ENCODE assay signal across 28 mouse cellular contexts in the genomic region with DNA sequence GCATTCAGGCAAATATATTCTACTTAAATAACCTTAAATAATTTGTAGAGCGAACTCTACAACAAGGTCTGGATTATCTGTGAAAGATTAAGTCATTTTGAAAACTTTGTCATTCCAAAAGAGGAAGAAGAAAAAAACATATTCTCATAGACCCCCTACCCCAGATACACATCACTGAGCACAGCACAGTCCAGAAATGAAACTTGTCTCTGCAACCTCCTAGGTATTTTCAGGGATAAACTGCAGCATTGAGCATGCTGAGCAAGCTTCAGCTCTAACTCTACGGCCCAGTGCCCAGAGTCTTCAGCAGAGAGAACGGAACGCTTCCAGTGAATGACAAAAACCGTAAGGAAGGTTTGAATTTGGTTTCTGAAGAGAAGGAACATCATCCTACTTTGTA. TPM values are rescaled to one million over a fixed set of nuclear protein-coding genes. Genes with fewer than 3 reads are reported as not detected.
DNase-seq lines count a peak whose midpoint lies in the region; ATAC-seq and TF ChIP-seq lines count a peak whose summit lies in the region.
"Had no signal": no experiment of that assay in that cellular context is flagged by ENCODE, and none has a peak within 500 bp of the region (broad histone marks: within the 10 kb centered on the region; RNA-seq: fewer than 3 reads in every experiment).

No protein-coding gene starts in this region.

- 0 out of 2 replicates have a peak, but pooled peaks cover 8% of the 10 kb centered on the region for H3K4me1 ChIP-seq in hindbrain, embryonic 14.5 days (replicated peaks; ENCODE audit: control insufficient read depth, insufficient read depth, low read length)
- 0 out of 2 replicates have a peak, but pooled peaks cover 2% of the 10 kb centered on the region for H3K4me1 ChIP-seq in hindbrain, postnatal 0 days (ENCODE audit: insufficient read depth, low read length)
- peaks cover 10% of the 10 kb centered on the region; the same call in 1 of the 2 replicates for H3K4me1 ChIP-seq in midbrain, embryonic 12.5 days
- peaks cover 5% of the 10 kb centered on the region; the same call in 1 of the 2 replicates for H3K4me1 ChIP-seq in midbrain, embryonic 16.5 days (ENCODE audit: control insufficient read depth, insufficient read depth, low read length)
- peaks cover 12% of the 10 kb centered on the region; the same call in 1 of the 2 replicates for H3K4me1 ChIP-seq in midbrain, embryonic 15.5 days
- no peaks in the 10 kb centered on the region for H3K4me1 ChIP-seq in midbrain, postnatal 0 days (ENCODE audit: insufficient read depth, low read length)
- H3K4me1 ChIP-seq: embryonic facial prominence, embryonic 12.5 days; embryonic facial prominence, embryonic 15.5 days had no signal

- no peak for ATAC-seq in hindbrain, embryonic 14.5 days (ENCODE audit: low FRiP score)
- no peak for ATAC-seq in hindbrain, postnatal 0 days
- ATAC-seq in midbrain, embryonic 12.5 days (ENCODE audit: low FRiP score, low read depth) = no peak
- no peak for ATAC-seq in midbrain, embryonic 16.5 days
- ATAC-seq in midbrain, embryonic 15.5 days (replicated peaks) = no peak
- ATAC-seq in midbrain, postnatal 0 days (ENCODE audit: low FRiP score) = no peak
- ATAC-seq: forebrain, embryonic 14.5 days; inflammation-experienced regulatory T-cells, adult 6 months; intestine, embryonic 16.5 days had no signal

- intact Hi-C loops in gastrocnemius, adult 2 months (cut with DNase I) = no loop called here

- 0 out of 2 replicates have a peak overlapping the region, but pooled peaks have one; percentile 16 for H3K9ac ChIP-seq in hindbrain, embryonic 14.5 days
- no peak overlapping the region for H3K9ac ChIP-seq in hindbrain, postnatal 0 days (replicated peaks; ENCODE audit: low read length)
- no peak overlapping the region for H3K9ac ChIP-seq in midbrain, embryonic 12.5 days (replicated peaks)
- H3K9ac ChIP-seq in midbrain, embryonic 16.5 days (ENCODE audit: low read depth, low read length) = no peak overlapping the region
- H3K9ac ChIP-seq in midbrain, embryonic 15.5 days = no peak overlapping the region
- H3K9ac ChIP-seq in midbrain, postnatal 0 days (replicated peaks; ENCODE audit: low read length, poor library complexity, severe bottlenecking) = no peak overlapping the region
- H3K9ac ChIP-seq: embryonic facial prominence, embryonic 12.5 days; embryonic facial prominence, embryonic 15.5 days; heart, embryonic 13.5 days; hindbrain, embryonic 12.5 days had no signal

- no peak overlapping the region for H3K4me3 ChIP-seq in gastrocnemius, adult 2 months
- no peak overlapping the region for H3K4me3 ChIP-seq in hindbrain, embryonic 14.5 days (replicated peaks; ENCODE audit: low read length)
- H3K4me3 ChIP-seq in hindbrain, postnatal 0 days (ENCODE audit: low read length) = no peak overlapping the region
- H3K4me3 ChIP-seq in midbrain, embryonic 12.5 days = no peak overlapping the region
- H3K4me3 ChIP-seq in midbrain, embryonic 16.5 days (ENCODE audit: low read depth, low read length) = no peak overlapping the region
- no peak overlapping the region for H3K4me3 ChIP-seq in midbrain, embryonic 15.5 days
- H3K4me3 ChIP-seq in midbrain, postnatal 0 days (ENCODE audit: low read depth, low read length) = no peak overlapping the region
- H3K4me3 ChIP-seq: embryonic facial prominence, embryonic 12.5 days; embryonic facial prominence, embryonic 15.5 days; heart, embryonic 10.5 days; heart, embryonic 13.5 days; hindbrain, embryonic 12.5 days had no signal

- H3K36me3 ChIP-seq in hindbrain, embryonic 14.5 days (replicated peaks; ENCODE audit: control insufficient read depth, insufficient read depth) = peaks cover 49% of the 10 kb centered on the region
- peaks cover 30% of the 10 kb centered on the region for H3K36me3 ChIP-seq in hindbrain, postnatal 0 days (ENCODE audit: insufficient read depth, low read length)
- H3K36me3 ChIP-seq in midbrain, embryonic 12.5 days = peaks cover 50% of the 10 kb centered on the region
- peaks cover 14% of the 10 kb centered on the region for H3K36me3 ChIP-seq in midbrain, embryonic 16.5 days (ENCODE audit: control insufficient read depth, insufficient read depth, low read length)
- H3K36me3 ChIP-seq in midbrain, embryonic 15.5 days (replicated peaks) = peaks cover 9% of the 10 kb centered on the region; the same call in 1 of the 2 replicates
- H3K36me3 ChIP-seq in midbrain, postnatal 0 days (ENCODE audit: insufficient read depth, low read length) = peaks cover 21% of the 10 kb centered on the region

- no peak for DNase-seq in gastrocnemius, adult 2 months
- no peak for DNase-seq in gastrocnemius, postnatal 25 days
- no peak for DNase-seq in hindbrain, embryonic 14.5 days (ENCODE audit: low spot score)
- no peak for DNase-seq in hindbrain, postnatal 0 days (ENCODE audit: low spot score)
- DNase-seq in midbrain, postnatal 0 days (ENCODE audit: low spot score) = no peak
- DNase-seq: adrenal gland, adult 2 months; adrenal gland, postnatal 14 days; B cell, adult 2 months; cerebellum, adult 11 months; cerebellum, adult 2 months; cerebellum, adult 9-11 months; cerebellum, postnatal 25 days; gastrocnemius, postnatal 10 days; heart, adult 18-20 months; heart, postnatal 14 days; heart, postnatal 4 days had no signal

- no peak overlapping the region for H3K4me2 ChIP-seq in hindbrain, embryonic 14.5 days (replicated peaks)
- H3K4me2 ChIP-seq in hindbrain, postnatal 0 days (ENCODE audit: low read depth, low read length) = no peak overlapping the region
- H3K4me2 ChIP-seq in midbrain, embryonic 12.5 days (replicated peaks) = no peak overlapping the region
- H3K4me2 ChIP-seq in midbrain, embryonic 16.5 days (ENCODE audit: low read length) = no peak overlapping the region
- H3K4me2 ChIP-seq in midbrain, embryonic 15.5 days = no peak overlapping the region
- H3K4me2 ChIP-seq in midbrain, postnatal 0 days (ENCODE audit: low read depth, low read length, poor library complexity, severe bottlenecking) = no peak overlapping the region
- H3K4me2 ChIP-seq: embryonic facial prominence, embryonic 12.5 days; embryonic facial prominence, embryonic 15.5 days; heart, embryonic 13.5 days; hindbrain, embryonic 12.5 days had no signal

- no peak for TF ChIP-seq CTCF in gastrocnemius, adult 2 months (IDR thresholded peaks at IDR 0.05)
- TF ChIP-seq CTCF in hindbrain, postnatal 0 days (IDR thresholded peaks at IDR 0.05; ENCODE audit: low read depth) = no peak
- no peak for TF ChIP-seq CTCF in midbrain, postnatal 0 days (IDR thresholded peaks at IDR 0.05)

- no peaks in the 10 kb centered on the region for H3K9me3 ChIP-seq in hindbrain, embryonic 14.5 days (ENCODE audit: control insufficient read depth, low read length)
- H3K9me3 ChIP-seq in hindbrain, postnatal 0 days (ENCODE audit: low read length) = no peaks in the 10 kb centered on the region
- no peaks in the 10 kb centered on the region for H3K9me3 ChIP-seq in midbrain, embryonic 12.5 days
- no peaks in the 10 kb centered on the region for H3K9me3 ChIP-seq in midbrain, embryonic 16.5 days (replicated peaks; ENCODE audit: control insufficient read depth, low read length, poor library complexity, severe bottlenecking)
- H3K9me3 ChIP-seq in midbrain, embryonic 15.5 days = no peaks in the 10 kb centered on the region
- H3K9me3 ChIP-seq in midbrain, postnatal 0 days (ENCODE audit: low read length) = no peaks in the 10 kb centered on the region
- H3K9me3 ChIP-seq: embryonic facial prominence, embryonic 12.5 days; embryonic facial prominence, embryonic 15.5 days; heart, embryonic 10.5 days; heart, embryonic 13.5 days; hindbrain, embryonic 12.5 days had no signal

- 79% methylated on average over 5 of the region's 5 CpGs for WGBS in hindbrain, embryonic 14.5 days
- 69% methylated on average over 5 of the region's 5 CpGs for WGBS in hindbrain, postnatal 0 days
- WGBS in midbrain, embryonic 12.5 days = 75% methylated on average over 5 of the region's 5 CpGs
- 60% methylated on average over 5 of the region's 5 CpGs for WGBS in midbrain, embryonic 16.5 days
- WGBS in midbrain, embryonic 15.5 days = 64% methylated on average over 5 of the region's 5 CpGs
- 62% methylated on average over 5 of the region's 5 CpGs for WGBS in midbrain, postnatal 0 days

- H3K27me3 ChIP-seq in hindbrain, embryonic 14.5 days (ENCODE audit: control insufficient read depth, insufficient read depth, low read length) = no peaks in the 10 kb centered on the region
- no peaks in the 10 kb centered on the region for H3K27me3 ChIP-seq in hindbrain, postnatal 0 days (ENCODE audit: insufficient read depth, low read length)
- H3K27me3 ChIP-seq in midbrain, embryonic 12.5 days = no peaks in the 10 kb centered on the region
- H3K27me3 ChIP-seq in midbrain, embryonic 16.5 days (ENCODE audit: control insufficient read depth, insufficient read depth, low read depth, low read length) = no peaks in the 10 kb centered on the region
- H3K27me3 ChIP-seq in midbrain, embryonic 15.5 days (replicated peaks) = no peaks in the 10 kb centered on the region
- no peaks in the 10 kb centered on the region for H3K27me3 ChIP-seq in midbrain, postnatal 0 days (ENCODE audit: insufficient read depth, low read length)
- H3K27me3 ChIP-seq: embryonic facial prominence, embryonic 12.5 days; embryonic facial prominence, embryonic 15.5 days; heart, embryonic 13.5 days; hindbrain, embryonic 12.5 days had no signal

- H3K27ac ChIP-seq in gastrocnemius, adult 2 months = peak overlapping the region; percentile 48; the same call in 1 of the 2 replicates
- H3K27ac ChIP-seq in hindbrain, embryonic 14.5 days = peak overlapping the region; percentile 23; the same call in 1 of the 2 replicates
- no peak overlapping the region; the same call in 1 of the 2 replicates for H3K27ac ChIP-seq in hindbrain, postnatal 0 days
- H3K27ac ChIP-seq in midbrain, embryonic 12.5 days (replicated peaks) = peak overlapping the region; percentile 39; the same call in 1 of the 2 replicates
- no peak overlapping the region for H3K27ac ChIP-seq in midbrain, embryonic 16.5 days (ENCODE audit: low read length)
- peak overlapping the region; percentile 23; the same call in 1 of the 2 replicates for H3K27ac ChIP-seq in midbrain, embryonic 15.5 days
- no peak overlapping the region for H3K27ac ChIP-seq in midbrain, postnatal 0 days (ENCODE audit: low read depth, low read length)
- H3K27ac ChIP-seq: embryonic facial prominence, embryonic 12.5 days; embryonic facial prominence, embryonic 15.5 days; heart, embryonic 10.5 days; heart, embryonic 13.5 days had no signal

RNA-seq across cellular contexts. Expression of a gene that starts 8.4 kb away (rescaled TPM):
- total RNA-seq in gastrocnemius, adult 2 months (2021) = under 1 TPM; 0.11 to 0.59 TPM
- under 1 TPM in 1 of 2 experiments, not detected in 1; 0.49 TPM for total RNA-seq in gastrocnemius, postnatal 25 days (2021)
- 1.1 and 1.3 TPM in 2 replicates for polyA plus RNA-seq in hindbrain, embryonic 14.5 days (2014; fragmentation: Nextera tagmentation; extraction: Ambion mirVana)
- total RNA-seq in hindbrain, postnatal 0 days (2014; rRNA removed) = 1.7 and 2.6 TPM in 2 replicates
- polyA plus RNA-seq in hindbrain, postnatal 0 days (2015; fragmentation: Nextera tagmentation; extraction: Ambion mirVana) = 1.0 and 1.3 TPM in 2 replicates
- 0.55 and 0.82 TPM in 2 replicates for polyA plus RNA-seq in midbrain, embryonic 12.5 days (2016; fragmentation: Nextera tagmentation; extraction: Ambion mirVana)
- 1.1 and 1.3 TPM in 2 replicates for polyA plus RNA-seq in midbrain, embryonic 16.5 days (2015; fragmentation: Nextera tagmentation; extraction: Ambion mirVana)
- polyA plus RNA-seq in midbrain, embryonic 15.5 days (2015; fragmentation: Nextera tagmentation; extraction: Ambion mirVana) = 1.0 and 1.1 TPM in 2 replicates
- 1.6 and 2.4 TPM in 2 replicates for total RNA-seq in midbrain, postnatal 0 days (2014; rRNA removed)
- 1.9 and 2.1 TPM in 2 replicates for polyA plus RNA-seq in midbrain, postnatal 0 days (2015; fragmentation: Nextera tagmentation; extraction: Ambion mirVana)
- total RNA-seq: common myeloid progenitor, adult 5-6 weeks had no signal
- polyA plus RNA-seq: inflammation-experienced regulatory T-cells, adult 6 months had no signal

RNA-seq across cellular contexts. Expression of a gene that starts 12.7 kb away (rescaled TPM):
- 10 to 100 TPM; 76.7 to 79.4 TPM for total RNA-seq in gastrocnemius, adult 2 months (2021)
- 10 to 100 TPM; 65.9 to 71.4 TPM for total RNA-seq in gastrocnemius, postnatal 25 days (2021)
- 268 and 276 TPM in 2 replicates for polyA plus RNA-seq in hindbrain, embryonic 14.5 days (2014; fragmentation: Nextera tagmentation; extraction: Ambion mirVana)
- total RNA-seq in hindbrain, postnatal 0 days (2014; rRNA removed) = 94.2 and 111 TPM in 2 replicates
- polyA plus RNA-seq in hindbrain, postnatal 0 days (2015; fragmentation: Nextera tagmentation; extraction: Ambion mirVana) = 258 and 293 TPM in 2 replicates
- polyA plus RNA-seq in midbrain, embryonic 12.5 days (2016; fragmentation: Nextera tagmentation; extraction: Ambion mirVana) = 326 and 333 TPM in 2 replicates
- polyA plus RNA-seq in midbrain, embryonic 16.5 days (2015; fragmentation: Nextera tagmentation; extraction: Ambion mirVana) = 286 and 308 TPM in 2 replicates
- 262 and 264 TPM in 2 replicates for polyA plus RNA-seq in midbrain, embryonic 15.5 days (2015; fragmentation: Nextera tagmentation; extraction: Ambion mirVana)
- 119 and 136 TPM in 2 replicates for total RNA-seq in midbrain, postnatal 0 days (2014; rRNA removed)
- polyA plus RNA-seq in midbrain, postnatal 0 days (2015; fragmentation: Nextera tagmentation; extraction: Ambion mirVana) = 251 and 264 TPM in 2 replicates

RNA-seq across cellular contexts. Expression of a gene that starts 22.3 kb away (rescaled TPM):
- 1 to 10 TPM; 2.1 to 3.4 TPM for total RNA-seq in gastrocnemius, adult 2 months (2021)
- 1 to 10 TPM; 2.4 to 2.8 TPM for total RNA-seq in gastrocnemius, postnatal 25 days (2021)
- polyA plus RNA-seq in hindbrain, embryonic 14.5 days (2014; fragmentation: Nextera tagmentation; extraction: Ambion mirVana) = 1.3 and 2.2 TPM in 2 replicates
- 1.3 and 2.1 TPM in 2 replicates for total RNA-seq in hindbrain, postnatal 0 days (2014; rRNA removed)
- 1.6 and 2.1 TPM in 2 replicates for polyA plus RNA-seq in hindbrain, postnatal 0 days (2015; fragmentation: Nextera tagmentation; extraction: Ambion mirVana)
- polyA plus RNA-seq in midbrain, embryonic 12.5 days (2016; fragmentation: Nextera tagmentation; extraction: Ambion mirVana) = 1.5 and 1.7 TPM in 2 replicates
- 1.5 and 2.5 TPM in 2 replicates for polyA plus RNA-seq in midbrain, embryonic 16.5 days (2015; fragmentation: Nextera tagmentation; extraction: Ambion mirVana)
- polyA plus RNA-seq in midbrain, embryonic 15.5 days (2015; fragmentation: Nextera tagmentation; extraction: Ambion mirVana) = 1.7 and 2.0 TPM in 2 replicates
- total RNA-seq in midbrain, postnatal 0 days (2014; rRNA removed) = 1.8 and 4.3 TPM in 2 replicates
- 1.8 TPM in 2 replicates for polyA plus RNA-seq in midbrain, postnatal 0 days (2015; fragmentation: Nextera tagmentation; extraction: Ambion mirVana)

Comparison
In these comparisons a context has a peak if more than half of its experiments do, and no peak if none do; other contexts are left out.
1. H3K27ac ChIP-seq: peak in gastrocnemius, adult 2 months (single experiment), hindbrain, embryonic 14.5 days (single experiment), midbrain, embryonic 12.5 days (single experiment) and midbrain, embryonic 15.5 days (single experiment); none in hindbrain, postnatal 0 days (single experiment), midbrain, embryonic 16.5 days (single experiment) and midbrain, postnatal 0 days (single experiment).